Mouse (Mus musculus) cerebellum, adult (tissue): ENCODE measurements around the gene Bcam.

Source experiments
- ATAC-seq: cut with Nextera tagmentation; 2 replicates; pipeline ENCODE4 v1.9.2; 2017; ENCODE audit warnings: mild to moderate bottlenecking, moderate library complexity, mixed read lengths; ENCODE audit not compliant: insufficient number of reproducible peaks, low FRiP score, low TSS enrichment

Gene Bcam

GRCm38 (mm10) chr7:19789904-19790347 is 19.1 kb upstream of the Bcam start:
- ATAC-seq: 0 out of 2 replicates have a peak, but pooled peaks have one; percentile 40

GRCm38 (mm10) chr7:19785874-19786458 is 15.2 kb upstream of the Bcam start:
- no peak for ATAC-seq

- ATAC-seq: no peak
These were observed 14.1 kb upstream of the Bcam start for GRCm38 (mm10) chr7:19784764-19785535.

GRCm38 (mm10) chr7:19783630-19784029 is 12.8 kb upstream of the Bcam start:
- ATAC-seq: no peak

GRCm38 (mm10) chr7:19782645-19783044 is 11.8 kb upstream of the Bcam start:
- no peak for ATAC-seq

DNA sequence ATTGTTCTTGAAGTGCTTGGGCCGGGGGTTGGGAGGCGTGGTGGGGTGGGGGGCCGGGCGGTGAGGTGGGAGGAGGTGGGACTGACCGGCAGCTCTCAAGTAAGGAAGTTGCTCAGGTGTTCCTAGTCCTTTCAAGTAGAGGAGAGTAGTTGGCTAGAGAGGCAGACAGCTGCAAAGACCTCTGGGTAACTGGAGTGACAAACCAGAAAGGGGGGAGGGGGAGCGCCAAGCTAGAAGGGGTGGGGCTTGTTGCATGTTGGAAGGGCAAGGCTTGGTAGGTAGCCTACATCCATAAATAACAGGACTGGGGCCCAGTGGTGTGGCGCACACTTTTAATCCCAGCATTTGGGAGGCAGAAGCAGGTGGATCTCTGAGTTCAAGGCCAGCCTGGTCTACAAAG is 10.9 kb upstream of the Bcam start:
- no peak for ATAC-seq

DNA sequence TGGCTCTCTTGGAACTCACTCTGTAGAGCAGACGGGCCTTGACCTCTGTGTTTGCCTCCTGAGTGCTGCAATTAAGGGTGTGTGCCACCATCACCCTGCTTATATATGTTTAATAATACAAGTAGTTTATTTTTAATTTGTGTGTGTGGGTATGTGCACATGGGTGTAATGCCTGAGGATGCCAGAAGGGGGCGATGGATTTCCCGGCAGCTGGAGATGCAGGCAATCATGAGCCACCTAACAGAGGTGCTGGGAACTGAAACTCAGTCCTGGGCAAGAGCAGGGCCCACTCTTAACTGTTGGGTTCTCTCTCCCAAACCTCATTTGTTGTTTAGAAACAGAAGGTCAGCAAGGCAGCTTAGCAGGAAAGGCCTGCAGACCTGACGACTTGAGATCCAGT is 9.1 kb upstream of the Bcam start:
- no peak for ATAC-seq

DNA sequence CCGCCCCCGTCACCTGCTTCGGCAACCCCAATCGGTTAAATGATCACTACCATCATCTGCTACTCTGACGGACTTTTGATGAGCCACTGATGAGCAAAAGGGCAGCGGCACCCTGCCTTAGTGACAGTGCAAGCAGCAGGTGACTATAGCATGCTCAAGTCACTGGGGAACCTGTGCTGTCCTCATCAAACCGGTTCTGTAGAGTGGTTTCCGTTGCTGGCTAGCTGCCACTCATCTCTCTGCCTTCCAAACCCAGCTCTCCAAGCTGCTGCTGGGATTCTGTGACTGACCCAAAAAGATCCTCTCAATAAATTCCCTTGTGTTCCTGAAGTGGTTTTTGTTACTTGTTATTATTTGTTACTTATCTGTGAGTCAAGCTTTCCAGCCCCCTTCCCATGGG is 7.8 kb upstream of the Bcam start:
- no peak for ATAC-seq

- no peak for ATAC-seq
These were observed 6.4 kb upstream of the Bcam start for GRCm38 (mm10) chr7:19777049-19777723.

GRCm38 (mm10) chr7:19771682-19772081 is 866 bp upstream of the Bcam start:
- ATAC-seq: no peak

DNA sequence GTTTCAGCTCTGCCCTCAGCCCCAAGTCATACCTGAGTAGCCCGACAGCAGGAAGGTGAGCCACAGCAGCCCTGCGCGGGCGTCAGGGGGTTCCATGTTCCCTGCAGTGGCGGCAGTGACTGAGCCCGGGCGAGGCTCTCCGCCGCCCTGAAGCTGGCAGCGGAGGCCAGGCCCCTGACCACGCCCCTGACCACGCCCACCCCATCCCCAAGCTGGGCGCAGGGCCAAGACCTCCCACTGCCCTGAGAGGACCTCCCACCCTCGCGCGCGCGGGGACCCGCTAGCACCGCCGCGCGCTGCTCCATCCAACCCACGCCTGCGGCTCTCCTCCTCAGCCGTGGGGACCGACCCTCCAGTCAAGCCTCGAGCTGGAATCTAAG is 451 bp downstream of the Bcam start:
- no peak for ATAC-seq

GRCm38 (mm10) chr7:19769434-19770374 is 1.1 kb downstream of the Bcam start:
- ATAC-seq: no peak

DNA sequence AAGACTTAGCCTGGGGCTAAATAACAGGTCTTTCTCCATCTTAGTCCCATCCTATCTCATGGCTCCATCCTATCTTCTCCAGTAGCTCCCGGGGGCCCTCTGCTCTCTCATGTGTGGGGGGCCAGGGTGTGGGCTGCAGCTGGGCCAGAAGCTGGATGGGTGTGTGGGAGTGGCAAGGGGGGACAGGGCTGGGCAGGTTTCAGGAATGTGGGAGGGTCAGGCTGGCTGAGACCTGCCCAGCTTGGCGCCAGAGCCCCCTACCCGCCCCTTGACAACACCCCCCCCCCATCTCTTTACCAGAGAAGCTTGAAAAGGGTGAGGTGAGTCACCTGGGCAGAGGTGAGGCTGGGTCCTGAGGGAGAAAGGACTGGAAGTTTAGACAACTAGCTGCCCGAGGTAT is 1.8 kb downstream of the Bcam start:
- ATAC-seq: no peak

DNA sequence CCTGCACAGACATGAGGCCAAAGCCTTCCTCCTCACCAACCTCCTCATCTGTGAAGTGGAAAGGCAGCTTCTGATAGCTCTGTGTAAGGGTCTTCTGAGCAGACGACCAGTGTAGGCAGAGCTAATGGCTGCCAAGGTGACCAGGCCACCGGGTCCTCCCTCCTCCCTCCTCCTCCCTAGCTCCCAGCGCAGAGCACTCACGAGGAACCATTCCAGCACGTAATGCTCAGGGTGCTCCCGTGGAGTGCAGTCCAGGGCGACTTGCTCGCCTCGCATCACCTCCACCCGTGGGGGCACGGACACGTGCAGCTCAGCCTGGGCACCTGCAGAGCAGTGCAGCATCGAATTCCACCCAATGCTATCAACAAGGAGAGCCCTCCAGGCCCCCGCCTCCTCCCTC is 2.6 kb downstream of the Bcam start:
- no peak for ATAC-seq

GRCm38 (mm10) chr7:19764581-19764980 is 6.2 kb downstream of the Bcam start:
- no peak for ATAC-seq

- ATAC-seq: no peak
These were observed 6.9 kb downstream of the Bcam start for GRCm38 (mm10) chr7:19763829-19764477.

DNA sequence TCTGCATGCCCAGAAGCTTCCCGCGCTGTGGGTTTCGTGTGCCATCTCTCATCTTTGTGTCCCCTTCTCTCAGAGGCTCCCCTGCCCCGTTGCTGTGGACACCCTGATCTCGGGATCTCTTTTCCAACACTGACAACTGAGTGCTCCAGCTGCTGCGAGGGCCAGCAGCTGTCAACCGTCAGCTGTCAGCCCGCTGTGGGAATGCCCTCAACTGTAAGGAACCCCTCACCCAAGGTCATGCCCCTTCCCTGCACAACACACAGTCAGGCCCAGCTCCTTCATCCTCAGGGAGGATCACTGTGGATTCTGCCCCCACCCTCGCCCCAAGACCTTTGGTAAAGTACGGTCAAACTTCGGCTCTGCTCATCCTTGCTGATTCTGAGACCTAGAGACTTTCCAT is 8.5 kb downstream of the Bcam start:
- ATAC-seq: no peak

DNA sequence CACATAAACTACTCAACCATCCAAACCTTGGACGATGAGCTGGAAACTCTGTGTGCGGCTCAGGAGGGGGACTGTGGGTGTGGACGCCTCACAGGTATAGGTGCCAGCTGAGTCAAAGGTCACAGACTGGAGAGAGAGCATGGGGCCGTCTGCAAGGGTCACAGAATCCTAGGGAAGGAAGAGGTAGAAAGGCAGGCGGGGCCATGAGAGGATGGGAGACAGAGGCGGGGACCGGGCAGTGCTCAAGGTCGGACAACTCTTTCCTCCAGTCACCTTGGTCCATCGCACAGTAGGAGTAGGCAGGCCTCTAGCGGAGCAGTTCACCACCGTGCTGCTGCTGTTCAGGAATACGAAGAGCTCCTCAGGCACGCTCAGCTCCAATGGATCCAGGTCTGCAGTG is 10.8 kb downstream of the Bcam start:
- no peak for ATAC-seq

- ATAC-seq: no peak
These were observed 12.2 kb downstream of the Bcam start for GRCm38 (mm10) chr7:19758623-19759022.
